In genomic region chr16:18811032-18811431, GRCm38 (mm10) we compare ENCODE assay signal across 8 mouse cellular contexts. TPM values are rescaled to one million over a fixed set of nuclear protein-coding genes. Genes with fewer than 3 reads are reported as not detected.
DNase-seq lines count a peak whose midpoint lies in the region; ATAC-seq and TF ChIP-seq lines count a peak whose summit lies in the region.

No protein-coding gene starts in this region.

- peak overlapping the region; percentile 84 for H3K4me3 ChIP-seq in cerebellum, adult 2 months (replicated peaks; ENCODE audit: insufficient read depth, low read depth, low read length)
- H3K4me3 ChIP-seq in thymus, adult 2 months (ENCODE audit: control insufficient read depth, insufficient read depth, low read length): peak overlapping the region; percentile 88
- peak overlapping the region; percentile 81 for H3K4me3 ChIP-seq in limb, embryonic 13.5 days
- peak overlapping the region; percentile 82 for H3K4me3 ChIP-seq in olfactory bulb, adult 2 months (ENCODE audit: insufficient read depth, low read depth, low read length)

- ATAC-seq in limb, embryonic 13.5 days (ENCODE audit: low FRiP score, low read depth): peak; percentile 0; the same call in 1 of the 2 replicates

- TF ChIP-seq CTCF in cerebellum, adult 2 months (IDR thresholded peaks at IDR 0.05; ENCODE audit: borderline replicate concordance, insufficient read depth, low read depth, low read length): no peak
- no peak for TF ChIP-seq CTCF in thymus, adult 2 months (IDR thresholded peaks at IDR 0.05; ENCODE audit: borderline replicate concordance, control insufficient read depth, extremely low read depth, insufficient read depth, low read length, poor library complexity)
- no peak for TF ChIP-seq CTCF in olfactory bulb, adult 2 months (IDR thresholded peaks at IDR 0.05; ENCODE audit: insufficient read depth, low read depth, low read length)

- no peaks in the 10 kb centered on the region; the same call in 1 of the 2 replicates for H3K4me1 ChIP-seq in cerebellum, adult 2 months (ENCODE audit: control insufficient read depth, insufficient read depth, low read length)
- peaks cover 7% of the 10 kb centered on the region for H3K4me1 ChIP-seq in thymus, adult 2 months (replicated peaks; ENCODE audit: control insufficient read depth, insufficient read depth, low read length)
- H3K4me1 ChIP-seq in limb, embryonic 13.5 days: peaks cover 21% of the 10 kb centered on the region
- peaks cover 4% of the 10 kb centered on the region for H3K4me1 ChIP-seq in olfactory bulb, adult 2 months (ENCODE audit: control insufficient read depth, insufficient read depth, low read length)

- DNase-seq in cerebellum, adult 2 months: no peak
- DNase-seq in cerebellum, adult 11-12 months: no peak
- no peak for DNase-seq in thymus, adult 2 months
- DNase-seq in thymus, postnatal 25 days: no peak
- DNase-seq in layer of hippocampus, postnatal 36 days: no peak
- no peak for DNase-seq in left cerebral cortex, postnatal 10 days (ENCODE audit: extremely low spot score in 1 of 2, low spot score in 2 of 2)

- no peak overlapping the region for H3K27ac ChIP-seq in cerebellum, adult 2 months (ENCODE audit: insufficient read depth, low read length)
- H3K27ac ChIP-seq in thymus, adult 2 months (ENCODE audit: control insufficient read depth, insufficient read depth, low read length): 0 out of 2 replicates have a peak overlapping the region, but pooled peaks have one; percentile 3
- H3K27ac ChIP-seq in limb, embryonic 13.5 days: no peak overlapping the region
- no peak overlapping the region for H3K27ac ChIP-seq in olfactory bulb, adult 2 months (ENCODE audit: insufficient read depth, low read depth, low read length)

- intact Hi-C loops in left cerebral cortex, postnatal 10 days (cut with DNase I): loop anchor here (10.0 kb wide), 1 partner anchor 466 kb away; the partner anchor contains the start of genes Arvcf and Tango2

- peak overlapping the region; percentile 71 for H3K9ac ChIP-seq in limb, embryonic 13.5 days

- peaks cover 24% of the 10 kb centered on the region for H3K36me3 ChIP-seq in thymus, adult 2 months (ENCODE audit: control insufficient read depth, insufficient read depth, low read length)
- H3K36me3 ChIP-seq in limb, embryonic 13.5 days: peaks cover 51% of the 10 kb centered on the region

- H3K9me3 ChIP-seq in limb, embryonic 13.5 days: no peaks in the 10 kb centered on the region

- no peak for TF ChIP-seq POLR2A in cerebellum, adult 2 months (IDR thresholded peaks at IDR 0.05; ENCODE audit: borderline replicate concordance, insufficient read depth, low read length)
- no peak for TF ChIP-seq POLR2A in thymus, adult 2 months (IDR thresholded peaks at IDR 0.05; ENCODE audit: control insufficient read depth, extremely low read depth, insufficient read depth, low read length, poor library complexity)
- TF ChIP-seq POLR2A in olfactory bulb, adult 2 months (IDR thresholded peaks at IDR 0.05; ENCODE audit: insufficient read depth, low read depth, low read length): no peak

- H3K27me3 ChIP-seq in cerebellum, adult 2 months (ENCODE audit: control insufficient read depth, insufficient read depth, low read length): no peaks in the 10 kb centered on the region
- H3K27me3 ChIP-seq in thymus, adult 2 months (ENCODE audit: control insufficient read depth, insufficient read depth, low read length): no peaks in the 10 kb centered on the region
- no peaks in the 10 kb centered on the region for H3K27me3 ChIP-seq in limb, embryonic 13.5 days

- peak overlapping the region; percentile 93 for H3K4me2 ChIP-seq in limb, embryonic 13.5 days (replicated peaks)

- WGBS in cerebellum, adult 2 months: 5% methylated on average over 5 of the region's 5 CpGs
- WGBS in thymus, adult 2 months: 5% methylated on average over 5 of the region's 5 CpGs
- 5% methylated on average over 5 of the region's 5 CpGs for WGBS in limb, embryonic 13.5 days
- 5% methylated on average over 5 of the region's 5 CpGs for WGBS in olfactory bulb, adult 2 months

RNA-seq across cellular contexts. Expression of gene Ufd1, which starts 0.5 kb away (rescaled TPM):
- 100 and 114 TPM in 2 replicates for polyA plus RNA-seq in cerebellum, adult 2 months (2012; rRNA removed)
- polyA plus RNA-seq in thymus, adult 2 months (2012; rRNA removed): 45.5 and 47.3 TPM in 2 replicates
- polyA plus RNA-seq in limb, embryonic 13.5 days (2015; fragmentation: Nextera tagmentation; extraction: Ambion mirVana): 117 and 119 TPM in 2 replicates
- polyA plus RNA-seq in olfactory bulb, adult 2 months (2012; ENCODE audit: insufficient read depth, insufficient read length, low replicate concordance, missing spikeins): 154 TPM in 1 of 2 replicates, not detected in the other
- 100 to 1,000 TPM in 1 of 2 experiments, 10 to 100 TPM in 1; 99.9 to 104 TPM for total RNA-seq in layer of hippocampus, postnatal 36 days (2021)
- total RNA-seq in left cerebral cortex, postnatal 10 days (2021): 100 to 1,000 TPM in 1 of 2 experiments, 10 to 100 TPM in 1; 91.3 to 100 TPM

RNA-seq across cellular contexts. Expression of gene Cdc45, which starts 0.8 kb away (rescaled TPM):
- polyA plus RNA-seq in cerebellum, adult 2 months (2012; rRNA removed): 4.9 and 5.8 TPM in 2 replicates
- polyA plus RNA-seq in thymus, adult 2 months (2012; rRNA removed): 67.6 and 80.8 TPM in 2 replicates
- polyA plus RNA-seq in limb, embryonic 13.5 days (2015; fragmentation: Nextera tagmentation; extraction: Ambion mirVana): 45.3 and 46.8 TPM in 2 replicates
- polyA plus RNA-seq in olfactory bulb, adult 2 months (2012; ENCODE audit: insufficient read depth, insufficient read length, low replicate concordance, missing spikeins): not detected in 2 replicates
- 1 to 10 TPM; 2.5 to 3.2 TPM for total RNA-seq in layer of hippocampus, postnatal 36 days (2021)
- 1 to 10 TPM; 2.7 to 3.8 TPM for total RNA-seq in left cerebral cortex, postnatal 10 days (2021)

RNA-seq across cellular contexts. Expression of gene 2510002D24Rik, which starts 25.3 kb away (rescaled TPM):
- 55.2 and 56.0 TPM in 2 replicates for polyA plus RNA-seq in cerebellum, adult 2 months (2012; rRNA removed)
- 61.5 and 78.3 TPM in 2 replicates for polyA plus RNA-seq in thymus, adult 2 months (2012; rRNA removed)
- 43.8 and 46.2 TPM in 2 replicates for polyA plus RNA-seq in limb, embryonic 13.5 days (2015; fragmentation: Nextera tagmentation; extraction: Ambion mirVana)
- polyA plus RNA-seq in olfactory bulb, adult 2 months (2012; ENCODE audit: insufficient read depth, insufficient read length, low replicate concordance, missing spikeins): not detected in 2 replicates
- total RNA-seq in layer of hippocampus, postnatal 36 days (2021): 10 to 100 TPM; 24.4 to 27.5 TPM
- 10 to 100 TPM; 24.5 to 26.7 TPM for total RNA-seq in left cerebral cortex, postnatal 10 days (2021)

RNA-seq across cellular contexts. Expression of gene Gm28539, which starts 25.4 kb away (rescaled TPM):
- 0.08 TPM in 1 of 2 replicates, not detected in the other for polyA plus RNA-seq in cerebellum, adult 2 months (2012; rRNA removed)
- not detected in 2 replicates for polyA plus RNA-seq in thymus, adult 2 months (2012; rRNA removed)
- not detected in 2 replicates for polyA plus RNA-seq in limb, embryonic 13.5 days (2015; fragmentation: Nextera tagmentation; extraction: Ambion mirVana)
- not detected in 2 replicates for polyA plus RNA-seq in olfactory bulb, adult 2 months (2012; ENCODE audit: insufficient read depth, insufficient read length, low replicate concordance, missing spikeins)
- total RNA-seq in layer of hippocampus, postnatal 36 days (2021): 10 to 100 TPM in 1 of 2 experiments, 1 to 10 TPM in 1; 5.4 to 12.2 TPM
- 10 to 100 TPM in 1 of 2 experiments, 1 to 10 TPM in 1; 6.8 to 16.1 TPM for total RNA-seq in left cerebral cortex, postnatal 10 days (2021)

RNA-seq across cellular contexts. Expression of gene Cldn5, which starts 34.4 kb away (rescaled TPM):
- polyA plus RNA-seq in cerebellum, adult 2 months (2012; rRNA removed): 62.8 and 71.8 TPM in 2 replicates
- 12.2 and 15.2 TPM in 2 replicates for polyA plus RNA-seq in thymus, adult 2 months (2012; rRNA removed)
- 22.4 and 27.0 TPM in 2 replicates for polyA plus RNA-seq in limb, embryonic 13.5 days (2015; fragmentation: Nextera tagmentation; extraction: Ambion mirVana)
- polyA plus RNA-seq in olfactory bulb, adult 2 months (2012; ENCODE audit: insufficient read depth, insufficient read length, low replicate concordance, missing spikeins): not detected in 2 replicates
- 10 to 100 TPM; 42.0 to 47.4 TPM for total RNA-seq in layer of hippocampus, postnatal 36 days (2021)
- total RNA-seq in left cerebral cortex, postnatal 10 days (2021): 10 to 100 TPM; 78.6 to 85.0 TPM

Comparison
In these comparisons a context has a peak if more than half of its experiments do, and no peak if none do; other contexts are left out.
1. RNA of gene 2510002D24Rik, which starts 25.3 kb away (polyA plus RNA-seq): 61.5 to 78.3 TPM in thymus, adult 2 months, 55.2 to 56.0 TPM in cerebellum, adult 2 months and 43.8 to 46.2 TPM in limb, embryonic 13.5 days; not detected in olfactory bulb, adult 2 months; every median in the first group is over 10 times any median in the second.
2. Peak in every context shown above with its lines, with median percentiles within 50 percentile points of each other: H3K4me3 ChIP-seq.